Mouse (Mus musculus) midbrain, postnatal 0 days (tissue): ENCODE measurements at regions not wholly inside any gene's neighbourhood (a gene's known extent, or its start where the extent isn't known, plus 50 kb on each side); places are given as distances from the start of the nearest gene placed in this dataset.

Source experiments
- ATAC-seq: fragments of 200-750 bp; cut with Nextera tagmentation; 2 replicates; pipeline ENCODE4 v1.8.0; 2017; ENCODE audit warnings: moderate number of reproducible peaks, mild to moderate bottlenecking, moderate TSS enrichment, moderate library complexity; ENCODE audit not compliant: low FRiP score
- DNase-seq: peaks from one replicate; pipeline ENCODE4 v3.0.0-alpha.2; 2015; ENCODE audit warnings: low spot score
- H3K27ac ChIP-seq: fragments of 300-500 bp; sonication (generic); 2 replicates; pipeline ENCODE4 v1.5.1; 2014; ENCODE audit warnings: low read depth, mild to moderate bottlenecking, low read length, mixed read lengths
- H3K27me3 ChIP-seq: fragments of 300-500 bp; sonication (generic); 2 replicates; pipeline ENCODE4 v1.6.1; 2014; ENCODE audit warnings: low read length, control low read depth, mixed read lengths; ENCODE audit not compliant: insufficient read depth
- H3K36me3 ChIP-seq: fragments of 300-500 bp; sonication (generic); 2 replicates; pipeline ENCODE4 v1.6.1; 2014; ENCODE audit warnings: low read length, control low read depth, mixed read lengths; ENCODE audit not compliant: insufficient read depth
- H3K4me1 ChIP-seq: fragments of 300-500 bp; sonication (generic); 2 replicates; pipeline ENCODE4 v1.6.1; 2014; ENCODE audit warnings: mild to moderate bottlenecking, control low read depth, antibody characterized with exemption, low read length, mixed read lengths; ENCODE audit not compliant: insufficient read depth
- H3K4me2 ChIP-seq: fragments of 300-500 bp; sonication (generic); 2 replicates; pipeline ENCODE4 v1.6.1; 2014; ENCODE audit warnings: low read depth, mild to moderate bottlenecking, low read length, mixed read lengths; ENCODE audit not compliant: poor library complexity, severe bottlenecking
- H3K4me3 ChIP-seq: fragments of 300-500 bp; sonication (generic); 2 replicates; pipeline ENCODE4 v1.5.1; 2014; ENCODE audit warnings: low read depth, mild to moderate bottlenecking, low read length, moderate library complexity
- H3K9ac ChIP-seq: fragments of 300-500 bp; sonication (generic); replicated peaks from 2 replicates; pipeline ENCODE4 v1.6.1; 2014; ENCODE audit warnings: mild to moderate bottlenecking, low read length, moderate library complexity, mixed read lengths; ENCODE audit not compliant: poor library complexity, severe bottlenecking
- H3K9me3 ChIP-seq: fragments of 300-500 bp; sonication (generic); 2 replicates; pipeline ENCODE4 v1.6.1; 2016; ENCODE audit warnings: low read length, control low read depth
- CTCF ChIP-seq: IDR thresholded peaks from 2 replicates; pipeline ENCODE4 v1.5.1; 2016; ENCODE audit warnings: antibody characterized with exemption, mild to moderate bottlenecking
- WGBS: fragments of 180-500 bp; shearing (Covaris S2); extraction: QIAGEN DNeasy Blood & Tissue Kit; methylation state at CpG from one replicate; pipeline ENCODE4 v1.1.7; 2014; 5-methylcytosine and 5-hydroxymethylcytosine counted together

DNA sequence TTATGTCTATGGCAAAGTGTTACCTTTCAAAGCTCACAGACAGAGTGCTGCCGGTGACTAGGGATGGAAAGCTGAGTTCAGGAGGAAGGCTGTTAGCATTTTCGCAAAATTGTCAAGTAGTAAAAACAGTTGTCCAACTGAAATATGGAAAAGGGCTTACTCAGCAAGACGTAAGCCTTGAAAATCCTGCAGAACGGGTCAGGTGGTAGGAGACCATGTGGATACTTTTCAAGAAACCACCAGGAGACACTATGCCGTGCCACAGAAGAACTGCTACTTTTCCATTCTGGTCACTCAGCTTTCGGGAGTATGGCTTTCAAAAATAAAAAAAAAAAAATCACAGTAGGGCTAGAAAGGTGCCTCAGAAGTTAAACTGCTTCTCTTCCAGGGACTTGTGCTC, 199.1 kb upstream of the Pou3f3 start:
- no peak for DNase-seq
- no peak for TF ChIP-seq CTCF
- Histone ChIP-seq H3K36me3 (no peaks in the 10 kb centered on the region), H3K9me3 (no peaks in the 10 kb centered on the region), H3K9ac (no peak overlapping the region), H3K27me3 (no peaks in the 10 kb centered on the region), H3K4me2 (no peak overlapping the region), H3K4me3 (no peak overlapping the region), H3K4me1 (peaks cover 2% of the 10 kb centered on the region; the same call in 1 of the 2 replicates), H3K27ac (no peak overlapping the region)
- ATAC-seq = no peak
- WGBS = 82% methylated on average over 6 of the region's 6 CpGs

DNA sequence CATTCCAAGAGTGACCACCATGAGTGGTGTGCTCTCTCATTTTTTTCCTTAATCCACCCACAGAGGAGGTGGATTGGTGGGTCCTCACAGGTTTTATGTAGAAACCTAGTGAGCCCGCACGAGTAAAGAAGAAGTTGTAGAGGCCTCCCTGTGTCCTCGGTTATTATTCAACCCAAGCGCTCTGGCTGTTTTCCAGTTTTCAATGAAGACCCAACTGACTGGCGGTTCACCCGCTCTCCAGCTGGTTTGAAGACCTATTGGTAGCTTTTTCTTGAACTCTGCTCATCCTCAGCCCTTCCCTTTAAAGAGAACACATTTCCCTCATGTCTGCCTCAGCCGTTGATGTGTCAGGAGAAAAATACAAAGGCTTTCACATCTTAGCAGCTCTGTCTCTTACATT, 196.7 kb upstream of the Pou3f3 start:
- H3K9ac ChIP-seq = no peak overlapping the region
- H3K9me3 ChIP-seq = no peaks in the 10 kb centered on the region
- no peaks in the 10 kb centered on the region for H3K36me3 ChIP-seq
- TF ChIP-seq CTCF = no peak
- no peak for DNase-seq
- no peak overlapping the region for H3K27ac ChIP-seq
- no peaks in the 10 kb centered on the region for H3K27me3 ChIP-seq
- no peak overlapping the region for H3K4me3 ChIP-seq
- H3K4me1 ChIP-seq = no peaks in the 10 kb centered on the region
- 75% methylated on average over 7 of the region's 7 CpGs for WGBS
- no peak overlapping the region for H3K4me2 ChIP-seq
- ATAC-seq = no peak

DNA sequence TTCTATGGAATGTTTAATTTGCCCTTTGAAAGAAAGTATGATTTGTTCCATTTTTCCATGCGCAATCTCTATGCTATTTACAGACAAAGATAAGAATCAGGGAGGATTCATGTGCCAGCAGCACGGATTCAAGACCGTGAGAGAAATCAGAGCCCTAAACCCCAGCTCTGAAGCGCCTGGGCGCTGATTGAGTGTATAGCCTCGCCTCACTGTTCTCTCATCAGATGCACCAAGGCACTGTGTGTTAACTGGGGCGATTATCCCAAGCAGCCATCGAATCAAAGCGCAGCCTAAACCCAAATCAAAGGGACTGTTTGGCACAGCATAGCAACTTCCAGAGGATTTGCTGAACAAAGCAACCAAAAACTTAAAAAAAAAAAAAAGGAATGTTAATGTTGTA, 191.1 kb upstream of the Pou3f3 start:
- Histone ChIP-seq H3K27me3 (no peaks in the 10 kb centered on the region), H3K27ac (no peak overlapping the region), H3K9me3 (no peaks in the 10 kb centered on the region), H3K4me3 (no peak overlapping the region), H3K4me1 (no peaks in the 10 kb centered on the region), H3K4me2 (no peak overlapping the region), H3K9ac (no peak overlapping the region), H3K36me3 (no peaks in the 10 kb centered on the region)
- ATAC-seq (no peak), DNase-seq (no peak)
- TF ChIP-seq CTCF = no peak
- WGBS = 36% methylated on average over 9 of the region's 9 CpGs

DNA sequence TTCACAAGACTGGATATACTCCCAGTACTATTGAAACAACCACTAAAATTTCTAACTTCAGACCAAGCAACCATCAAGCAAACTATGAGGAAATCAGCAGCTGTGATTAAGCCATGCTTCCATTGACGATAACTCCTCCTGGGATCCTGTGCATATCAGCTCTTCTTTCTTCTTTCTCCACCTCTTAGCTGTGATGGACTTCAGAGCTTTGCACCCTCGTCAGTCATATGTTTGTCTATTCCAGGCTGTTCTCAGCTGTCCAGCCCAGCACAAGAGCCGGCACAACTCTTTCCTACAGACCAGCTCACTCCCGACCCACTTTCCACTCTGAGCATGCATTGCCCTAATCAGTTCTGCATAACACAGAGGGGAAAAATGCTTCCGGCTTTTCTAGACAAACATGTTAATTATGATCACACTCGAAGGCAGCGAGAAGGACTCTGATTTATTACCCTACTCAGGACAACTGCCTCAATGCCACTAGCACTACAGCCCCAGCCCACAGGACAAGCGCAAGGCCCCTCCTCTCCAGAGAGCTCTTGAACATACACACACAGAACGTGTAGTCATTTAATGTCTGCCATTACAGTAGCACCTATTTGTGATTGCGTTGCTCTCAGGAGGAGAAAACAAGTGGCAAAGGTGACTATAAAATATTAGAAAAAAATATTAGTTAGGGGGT, 190.4 kb upstream of the Pou3f3 start:
- no peak for DNase-seq

DNA sequence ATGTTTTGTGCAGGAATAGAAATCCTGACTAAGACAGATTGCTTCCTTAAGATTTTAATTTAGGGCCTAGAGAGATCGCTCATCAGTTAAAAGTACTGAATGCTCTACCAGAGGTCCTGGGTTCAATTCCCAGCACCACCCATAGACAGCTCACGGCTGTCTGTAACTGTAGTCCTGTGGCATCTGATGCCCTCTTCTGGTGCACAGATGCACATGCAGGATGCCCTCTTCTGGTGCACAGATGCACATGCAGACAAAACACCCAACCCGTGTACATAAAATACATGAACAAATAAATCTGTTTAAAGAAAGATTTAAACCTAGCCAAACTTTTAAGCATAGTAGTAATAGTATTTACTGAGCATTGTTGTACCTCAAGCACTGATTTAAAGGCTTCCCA, 181.2 kb upstream of the Pou3f3 start:
- H3K36me3 ChIP-seq = no peaks in the 10 kb centered on the region
- H3K27ac ChIP-seq = no peak overlapping the region
- no peaks in the 10 kb centered on the region for H3K27me3 ChIP-seq
- TF ChIP-seq CTCF = peak; percentile 51
- no peak overlapping the region for H3K4me3 ChIP-seq
- ATAC-seq = no peak
- H3K4me2 ChIP-seq = no peak overlapping the region
- no peaks in the 10 kb centered on the region for H3K4me1 ChIP-seq
- no peaks in the 10 kb centered on the region for H3K9me3 ChIP-seq
- no peak for DNase-seq
- 95% methylated on average over 3 of the region's 3 CpGs for WGBS
- H3K9ac ChIP-seq = no peak overlapping the region

More for the DNA sequence above, 190.4 kb upstream of the Pou3f3 start:
- H3K27ac ChIP-seq = no peak overlapping the region
- no peaks in the 10 kb centered on the region for H3K9me3 ChIP-seq
- H3K27me3 ChIP-seq = no peaks in the 10 kb centered on the region
- no peaks in the 10 kb centered on the region for H3K36me3 ChIP-seq
- H3K9ac ChIP-seq = no peak overlapping the region
- no peak for ATAC-seq
- no peaks in the 10 kb centered on the region for H3K4me1 ChIP-seq
- TF ChIP-seq CTCF = no peak
- H3K4me2 ChIP-seq = no peak overlapping the region
- 63% methylated on average over 10 of the region's 10 CpGs for WGBS
- H3K4me3 ChIP-seq = no peak overlapping the region

DNA sequence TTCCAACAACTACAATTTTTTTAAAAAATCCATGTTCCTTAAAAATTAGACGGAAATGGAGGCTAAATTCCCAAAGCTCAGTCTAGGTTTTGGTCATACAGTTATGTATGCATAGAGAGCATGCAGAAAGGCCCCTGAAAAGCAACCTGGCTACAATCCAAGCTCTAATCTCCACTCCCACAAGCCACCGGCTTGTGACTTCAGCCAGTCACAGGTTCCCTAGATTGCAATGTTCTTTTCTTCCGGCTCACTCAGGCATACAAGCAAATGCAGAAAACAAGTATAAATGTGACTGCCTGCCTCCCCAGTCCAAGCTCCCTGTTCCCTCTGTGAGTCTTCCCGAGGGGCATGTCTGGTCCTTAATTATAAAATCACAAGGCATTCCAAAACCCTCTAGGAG, 171.2 kb upstream of the Pou3f3 start:
- WGBS = 29% methylated on average over 4 of the region's 4 CpGs
- no peak for TF ChIP-seq CTCF
- DNase-seq = no peak

More for the DNA sequence above, 171.2 kb upstream of the Pou3f3 start:
- Histone ChIP-seq H3K36me3 (no peaks in the 10 kb centered on the region), H3K4me3 (no peak overlapping the region), H3K4me2 (no peak overlapping the region), H3K27ac (no peak overlapping the region), H3K9ac (no peak overlapping the region), H3K27me3 (no peaks in the 10 kb centered on the region), H3K4me1 (no peaks in the 10 kb centered on the region), H3K9me3 (no peaks in the 10 kb centered on the region)
- no peak for ATAC-seq
